Mouse (Mus musculus) MN1 (cell line): Measurements from ENCODE around the gene Rhox4e.
"Not testable (repeated sequence)": the region's sequence is repeated elsewhere in the genome, so short reads cannot be mapped to it uniquely, and the experiment has no call there.

Source experiments
- DNase-seq: peaks from one replicate; pipeline ENCODE4 v3.0.0-alpha.2; 2016; ENCODE audit warnings: low spot score

The Rhox4e gene

GRCm38 (mm10) chrX:37557112-37557511 is at the start of gene Rhox4e:
Rhox4e (plus strand) TSS chrX:37557412.
- not testable (repeated sequence) for DNase-seq

- not testable (repeated sequence) for DNase-seq
These were observed 43.2 kb upstream of the Rhox4e start, which contains the start of gene Rhox4d for GRCm38 (mm10) chrX:37514059-37514458. Rhox4d (plus strand) TSS chrX:37514359.

GRCm38 (mm10) chrX:37530152-37530551 is 27.1 kb upstream of the Rhox4e start, which contains the start of gene Rhox2e:
Rhox2e (plus strand) TSS chrX:37530452.
- DNase-seq, result not testable (repeated sequence)

- not testable (repeated sequence) for DNase-seq
These were observed 15.5 kb upstream of the Rhox4e start, which contains the start of gene Rhox3e for GRCm38 (mm10) chrX:37541719-37542118. Rhox3e (plus strand) TSS chrX:37542019.

- DNase-seq, result not testable (repeated sequence)
These were observed 13.9 kb downstream of the Rhox4e start, which contains the start of gene Rhox2f for GRCm38 (mm10) chrX:37571105-37571504. Rhox2f (plus strand) TSS chrX:37571405.

DNA sequence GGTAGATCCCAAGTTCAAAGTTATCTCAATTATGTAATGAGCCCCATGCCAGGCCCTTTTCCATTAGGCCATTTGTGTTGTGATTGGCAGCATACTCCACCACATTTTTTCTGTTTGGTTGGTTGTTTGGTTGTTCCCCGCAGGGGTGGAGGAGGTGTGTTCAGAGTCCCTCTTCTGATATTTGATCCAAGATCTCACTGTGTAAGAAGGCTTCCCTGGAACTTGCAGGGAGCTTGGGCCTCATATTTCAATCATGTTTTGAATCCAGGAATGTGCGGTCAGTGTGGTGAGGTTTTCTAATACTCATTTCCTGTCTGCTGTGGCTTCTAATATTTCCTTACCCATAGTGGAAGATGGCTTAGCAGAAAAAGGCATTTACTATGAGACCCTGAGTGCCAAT is 15.4 kb downstream of the Rhox4e start:
- DNase-seq, result not testable (repeated sequence)

DNA sequence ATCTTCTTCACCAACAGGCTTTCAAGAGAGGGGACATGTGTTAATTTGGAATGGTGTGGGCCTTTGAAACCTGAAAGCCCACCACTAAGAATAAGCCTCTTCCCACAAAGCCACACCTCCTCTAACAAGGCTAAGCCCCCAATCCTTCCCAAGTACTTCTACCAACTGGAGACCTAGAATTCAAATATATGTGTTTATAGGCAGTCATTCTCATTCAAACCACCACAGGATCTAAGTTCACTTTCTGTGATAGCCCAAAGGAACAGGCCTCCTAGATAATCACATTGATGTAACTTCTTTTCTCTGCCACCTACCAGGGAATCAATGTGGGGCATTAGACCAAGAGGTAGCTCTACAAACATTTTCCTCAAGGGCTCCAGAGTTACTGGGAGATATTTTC is 23.5 kb downstream of the Rhox4e start, which contains the start of gene Rhox3f:
TSS of gene Rhox3f (plus strand) at position 301 of the 400 bp plus-strand sequence.
- not testable (repeated sequence) for DNase-seq

- not testable (repeated sequence) for DNase-seq
These were observed 50.4 kb downstream of the Rhox4e start, which contains the start of gene Rhox4f for GRCm38 (mm10) chrX:37607604-37608003. Rhox4f (minus strand) TSS chrX:37607704.
